Comparison of ENCODE assay signal across 30 mouse cellular contexts in the genomic region with DNA sequence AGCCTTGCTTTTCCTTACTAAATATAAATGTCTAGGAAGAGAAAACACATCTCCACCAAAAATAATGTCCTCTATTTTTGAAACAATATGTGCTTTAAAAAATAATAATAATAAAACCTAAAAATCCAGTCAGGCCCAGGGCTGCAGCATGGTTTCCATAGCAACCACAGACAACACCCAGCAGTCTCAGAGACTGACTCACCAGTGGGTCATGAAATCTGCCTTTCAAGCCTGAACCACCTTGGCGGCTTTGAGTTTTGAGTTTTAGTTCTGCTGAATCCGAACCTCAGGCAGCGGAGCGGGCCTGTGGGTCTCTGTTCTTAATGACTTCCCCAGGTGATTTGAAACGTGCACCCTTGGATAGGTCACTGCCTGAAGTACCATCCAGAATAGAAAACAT. TPM values are rescaled to one million over a fixed set of nuclear protein-coding genes. Genes with fewer than 3 reads are reported as not detected.
DNase-seq lines count a peak whose midpoint lies in the region; ATAC-seq and TF ChIP-seq lines count a peak whose summit lies in the region.
"Had no signal": no experiment of that assay in that cellular context is flagged by ENCODE, and none has a peak within 500 bp of the region (broad histone marks: within the 10 kb centered on the region; RNA-seq: fewer than 3 reads in every experiment).

No protein-coding gene starts in this region.

- H3K79me3 ChIP-seq in C2C12 (ENCODE audit: low read depth): no peaks in the 10 kb centered on the region

- no peak for DNase-seq in frontal cortex, postnatal 10 days (ENCODE audit: low spot score in 2 of 2)
- peak; percentile 82 for DNase-seq in 3T3-L1 (ENCODE audit: low read depth, low spot score)
- DNase-seq in fibroblast of lung, adult 2 months (ENCODE audit: low read depth): peak; percentile 25
- no peak for DNase-seq in cerebellum, postnatal 4 days (ENCODE audit: low spot score in 2 of 2)
- DNase-seq: adrenal gland, postnatal 10 days; cerebellum, adult 11 months; cerebellum, adult 9-10 months; cerebellum, postnatal 36 days; embryo, embryonic 11 days; forebrain, postnatal 0 days; gastrocnemius, postnatal 14 days; kidney, adult 18-20 months; kidney, postnatal 25 days; lung, embryonic 14.5 days; thymus, adult 2 months; thymus, postnatal 36 days had no signal

- H3K79me2 ChIP-seq in C2C12 (ENCODE audit: control insufficient read depth, insufficient read depth): no peaks in the 10 kb centered on the region

- H3ac ChIP-seq in C2C12 (ENCODE audit: control insufficient read depth, insufficient read length, low read depth): no peak overlapping the region

- no peak for TF ChIP-seq CTCF in C2C12 (IDR thresholded peaks at IDR 0.05; ENCODE audit: control insufficient read depth, insufficient read depth, insufficient read length)

- no peak overlapping the region for H3K4me3 ChIP-seq in C2C12 (ENCODE audit: insufficient read depth, poor library complexity, severe bottlenecking)
- H3K4me3 ChIP-seq: embryonic facial prominence, embryonic 12.5 days; forebrain, embryonic 12.5 days; heart, embryonic 10.5 days; heart, embryonic 15.5 days; kidney, embryonic 15.5 days; limb, embryonic 12.5 days; liver, embryonic 15.5 days; midbrain, embryonic 10.5 days; midbrain, embryonic 15.5 days had no signal

- no peaks in the 10 kb centered on the region for H3K36me3 ChIP-seq in C2C12 (ENCODE audit: control insufficient read depth, insufficient read depth)
- H3K36me3 ChIP-seq: embryonic facial prominence, embryonic 12.5 days; G1E; kidney, embryonic 15.5 days; limb, embryonic 12.5 days; liver, embryonic 15.5 days had no signal

- no peaks in the 10 kb centered on the region for H3K27me3 ChIP-seq in C2C12 (ENCODE audit: control insufficient read depth, insufficient read depth, insufficient read length)
- H3K27me3 ChIP-seq: embryonic facial prominence, embryonic 12.5 days; forebrain, embryonic 12.5 days; heart, embryonic 15.5 days; kidney, embryonic 15.5 days; limb, embryonic 12.5 days; liver, embryonic 15.5 days; midbrain, embryonic 15.5 days had no signal

- ATAC-seq in frontal cortex, adult (ENCODE audit: low TSS enrichment): peak; percentile 68; the same call in 1 of the 2 replicates
- no peak for ATAC-seq in cerebellum, adult (ENCODE audit: insufficient number of reproducible peaks, low FRiP score, low TSS enrichment)
- ATAC-seq: hindbrain, embryonic 16.5 days; midbrain, embryonic 15.5 days had no signal

TF ChIP-seq in C2C12, 6 proteins besides CTCF, POLR2A, EP300 and RAD21:
- peak; percentile 8 for TF ChIP-seq FOSL1 (IDR thresholded peaks at IDR 0.05; ENCODE audit: insufficient read depth, low read length, poor library complexity, severe bottlenecking)
- TF ChIP-seq MYOG (IDR thresholded peaks at IDR 0.05; ENCODE audit: control insufficient read depth, extremely low read depth, insufficient read length): no peak
- TF ChIP-seq CEBPB (IDR thresholded peaks at IDR 0.05; ENCODE audit: low read depth): no peak

RNA-seq across cellular contexts. Expression of a gene that starts 43.6 kb away (rescaled TPM):
- 19.9 TPM for polyA plus RNA-seq in C2C12 (2012; fragmentation: generic; extraction: Trizol)

RNA-seq across cellular contexts. Expression of a gene that starts 48.0 kb away (rescaled TPM):
- 111 TPM for polyA plus RNA-seq in C2C12 (2012; fragmentation: generic; extraction: Trizol)

Comparison
In these comparisons a context has a peak if more than half of its experiments do, and no peak if none do; other contexts are left out.
1. DNase-seq: peak in 3T3-L1 (single experiment) and fibroblast of lung, adult 2 months (single experiment); none in frontal cortex, postnatal 10 days (0 of 2) and cerebellum, postnatal 4 days (0 of 2).